Mouse (Mus musculus) liver, embryonic 15.5 days (tissue): ENCODE measurements at regions not wholly inside any gene's neighbourhood (a gene's known extent, or its start where the extent isn't known, plus 50 kb on each side); places are given as distances from the start of the nearest gene placed in this dataset.

ENCODE experiments used
- ATAC-seq: fragments of 200-750 bp; cut with Nextera tagmentation; 2 replicates; pipeline ENCODE4 v1.8.0; 2017; ENCODE audit warnings: moderate number of reproducible peaks, mild to moderate bottlenecking, moderate library complexity; ENCODE audit not compliant: insufficient read depth
- H3K27ac ChIP-seq: fragments of 300-500 bp; sonication (generic); replicated peaks from 2 replicates; pipeline ENCODE4 v1.5.1; 2015; ENCODE audit warnings: mild to moderate bottlenecking, inconsistent platforms
- H3K27me3 ChIP-seq: fragments of 300-500 bp; sonication (generic); 2 replicates; pipeline ENCODE4 v1.6.1; 2015; ENCODE audit warnings: mild to moderate bottlenecking, inconsistent platforms
- H3K36me3 ChIP-seq: fragments of 300-500 bp; sonication (generic); replicated peaks from 2 replicates; pipeline ENCODE4 v1.6.1; 2015; ENCODE audit warnings: moderate library complexity, mild to moderate bottlenecking, inconsistent platforms
- H3K4me1 ChIP-seq: fragments of 300-500 bp; sonication (generic); replicated peaks from 2 replicates; pipeline ENCODE4 v1.6.1; 2015; ENCODE audit warnings: inconsistent platforms
- H3K4me2 ChIP-seq: fragments of 300-500 bp; sonication (generic); 2 replicates; pipeline ENCODE4 v1.6.1; 2015; ENCODE audit warnings: moderate library complexity, mild to moderate bottlenecking, inconsistent platforms
- H3K4me3 ChIP-seq: fragments of 300-500 bp; sonication (generic); replicated peaks from 2 replicates; pipeline ENCODE4 v1.5.1; 2015; ENCODE audit warnings: mild to moderate bottlenecking, inconsistent platforms
- H3K9ac ChIP-seq: fragments of 300-500 bp; sonication (generic); 2 replicates; pipeline ENCODE4 v1.6.1; 2015; ENCODE audit warnings: moderate library complexity, mild to moderate bottlenecking, inconsistent platforms
- H3K9me3 ChIP-seq: fragments of 300-500 bp; sonication (generic); replicated peaks from 2 replicates; pipeline ENCODE4 v1.6.1; 2016; ENCODE audit warnings: inconsistent platforms
- WGBS: fragments of 180-500 bp; shearing (Covaris S2); methylation state at CpG from one replicate; pipeline ENCODE4 v1.1.7; 2015; ENCODE audit warnings: mixed read lengths; ENCODE audit not compliant: insufficient replicate concordance; 5-methylcytosine and 5-hydroxymethylcytosine counted together

DNA sequence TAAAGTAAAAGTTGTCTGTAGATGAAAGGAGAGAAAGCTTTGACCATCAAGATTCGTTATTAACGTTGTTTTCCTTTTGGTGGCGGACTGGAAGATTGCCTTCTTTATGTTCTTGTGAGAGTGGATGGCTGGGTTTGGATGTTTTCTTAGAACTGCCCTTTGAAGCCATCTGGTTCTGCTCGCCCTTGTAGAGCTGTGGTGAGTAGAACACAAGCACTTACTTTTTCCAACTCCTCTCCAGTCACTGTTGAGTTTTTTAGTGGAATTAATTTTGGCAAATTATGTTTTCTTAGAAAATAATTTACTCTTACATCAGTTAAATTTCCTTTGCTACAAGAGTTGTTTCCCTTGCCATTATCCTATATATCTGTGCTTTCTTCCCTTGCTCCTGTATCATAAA lies 301.2 kb downstream of the Nuf2 start:
- Histone ChIP-seq H3K27ac (no peak overlapping the region), H3K4me2 (no peak overlapping the region), H3K9me3 (no peaks in the 10 kb centered on the region), H3K9ac (no peak overlapping the region), H3K4me3 (no peak overlapping the region), H3K36me3 (no peaks in the 10 kb centered on the region), H3K4me1 (no peaks in the 10 kb centered on the region), H3K27me3 (no peaks in the 10 kb centered on the region)
- 47% methylated on average over 4 of the region's 4 CpGs for WGBS
- no peak for ATAC-seq

DNA sequence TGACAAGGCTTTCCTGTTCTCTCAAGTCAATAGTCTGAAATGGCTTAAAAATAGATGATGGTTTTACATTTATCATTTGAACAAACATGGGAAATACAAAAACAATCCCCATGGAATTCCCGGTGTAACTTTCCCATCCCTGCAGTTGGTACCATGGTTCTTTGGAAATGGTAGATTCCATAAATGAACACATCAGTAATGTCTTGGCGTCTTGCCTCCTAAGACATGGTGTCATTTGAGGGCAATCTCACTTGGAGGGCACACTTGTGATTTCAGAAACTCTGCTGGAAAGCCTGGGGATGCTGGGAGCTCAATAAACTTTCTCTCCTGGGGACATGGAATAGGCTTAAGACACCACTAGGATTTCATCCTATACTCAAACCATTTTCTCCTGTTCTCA lies 306.8 kb downstream of the Nuf2 start:
- no peak overlapping the region for H3K9ac ChIP-seq
- no peaks in the 10 kb centered on the region for H3K4me1 ChIP-seq
- no peak overlapping the region for H3K4me2 ChIP-seq
- no peaks in the 10 kb centered on the region for H3K9me3 ChIP-seq
- no peak overlapping the region for H3K4me3 ChIP-seq
- no peak for ATAC-seq
- H3K27me3 ChIP-seq, result no peaks in the 10 kb centered on the region
- no peak overlapping the region for H3K27ac ChIP-seq
- no peaks in the 10 kb centered on the region for H3K36me3 ChIP-seq
- WGBS, result 57% methylated on average over 2 of the region's 2 CpGs

DNA sequence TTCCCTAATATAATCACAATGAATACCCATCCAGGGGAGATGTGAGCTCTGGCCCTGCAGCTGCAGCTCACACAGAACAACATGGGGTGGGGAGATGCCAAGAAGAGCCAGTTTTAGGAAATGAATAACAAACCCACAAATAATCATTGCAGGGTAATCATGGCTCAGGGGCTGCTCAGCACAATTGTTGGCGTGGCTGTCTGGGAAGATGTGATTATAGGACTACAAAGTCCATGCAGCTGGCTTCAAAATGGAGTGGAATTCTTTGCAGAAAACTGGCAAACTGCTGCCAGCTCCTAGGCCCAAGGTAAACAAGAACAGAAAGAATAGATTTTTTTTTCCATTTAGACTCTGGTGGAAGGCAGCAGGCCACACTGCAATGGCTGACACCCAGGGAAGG lies 343.6 kb downstream of the Nuf2 start:
- no peak overlapping the region for H3K9ac ChIP-seq
- no peak for ATAC-seq
- H3K4me3 ChIP-seq, result no peak overlapping the region
- no peaks in the 10 kb centered on the region for H3K4me1 ChIP-seq
- 38% methylated on average over 1 of the region's 1 CpGs for WGBS
- no peaks in the 10 kb centered on the region for H3K27me3 ChIP-seq
- H3K4me2 ChIP-seq, result no peak overlapping the region
- no peak overlapping the region for H3K27ac ChIP-seq
- H3K9me3 ChIP-seq, result no peaks in the 10 kb centered on the region
- no peaks in the 10 kb centered on the region for H3K36me3 ChIP-seq

DNA sequence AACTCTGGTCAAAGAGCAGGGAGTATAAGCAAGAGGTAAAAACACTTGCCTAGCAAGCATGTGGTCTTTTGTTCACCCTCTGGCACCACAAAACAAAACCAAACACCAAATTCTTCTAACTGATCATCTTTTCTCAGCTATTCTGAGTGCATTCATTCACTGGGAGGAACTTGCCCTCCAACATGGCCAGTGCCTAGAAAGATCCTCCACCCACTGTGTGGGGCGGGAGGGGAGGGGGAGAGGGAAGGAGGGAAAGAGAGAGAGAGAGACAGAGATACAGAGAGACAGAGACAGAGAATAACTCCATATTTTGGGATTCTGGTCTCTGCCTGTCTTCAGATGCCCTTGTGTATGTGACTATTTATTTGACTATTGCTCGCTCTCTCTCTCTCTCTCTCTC lies 360.9 kb downstream of the Nuf2 start:
- H3K4me3 ChIP-seq, result no peak overlapping the region
- no peak overlapping the region for H3K27ac ChIP-seq
- H3K4me2 ChIP-seq, result no peak overlapping the region
- no peaks in the 10 kb centered on the region for H3K27me3 ChIP-seq
- no peaks in the 10 kb centered on the region for H3K36me3 ChIP-seq
- ATAC-seq, result no peak
- H3K9ac ChIP-seq, result no peak overlapping the region
- H3K9me3 ChIP-seq, result no peaks in the 10 kb centered on the region
- 57% methylated on average over 2 of the region's 2 CpGs for WGBS
- no peaks in the 10 kb centered on the region for H3K4me1 ChIP-seq

DNA sequence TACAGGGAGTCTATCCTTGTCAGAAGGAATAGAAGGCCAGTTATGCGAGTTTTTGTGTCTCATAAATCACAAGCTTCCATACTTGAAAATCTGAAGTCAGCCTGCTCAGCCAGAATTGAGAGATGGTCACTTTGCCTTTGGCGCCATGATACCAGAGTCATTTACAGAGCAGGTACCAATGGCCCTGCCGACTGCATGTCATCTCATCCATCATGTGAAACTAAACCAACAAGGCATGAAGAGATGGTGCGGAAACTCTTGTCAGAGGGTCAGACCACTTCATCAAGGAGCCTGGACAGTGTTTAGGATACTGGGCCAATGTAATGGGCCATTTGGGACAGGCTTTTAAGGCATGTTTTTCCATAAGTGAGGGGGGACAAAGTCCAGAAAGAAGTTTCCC lies 363.2 kb downstream of the Nuf2 start:
- Histone ChIP-seq H3K4me2 (no peak overlapping the region), H3K9me3 (no peaks in the 10 kb centered on the region), H3K9ac (no peak overlapping the region), H3K4me3 (no peak overlapping the region), H3K27me3 (no peaks in the 10 kb centered on the region), H3K36me3 (no peaks in the 10 kb centered on the region), H3K4me1 (no peaks in the 10 kb centered on the region), H3K27ac (no peak overlapping the region)
- ATAC-seq, result no peak
- 58% methylated on average over 4 of the region's 4 CpGs for WGBS

DNA sequence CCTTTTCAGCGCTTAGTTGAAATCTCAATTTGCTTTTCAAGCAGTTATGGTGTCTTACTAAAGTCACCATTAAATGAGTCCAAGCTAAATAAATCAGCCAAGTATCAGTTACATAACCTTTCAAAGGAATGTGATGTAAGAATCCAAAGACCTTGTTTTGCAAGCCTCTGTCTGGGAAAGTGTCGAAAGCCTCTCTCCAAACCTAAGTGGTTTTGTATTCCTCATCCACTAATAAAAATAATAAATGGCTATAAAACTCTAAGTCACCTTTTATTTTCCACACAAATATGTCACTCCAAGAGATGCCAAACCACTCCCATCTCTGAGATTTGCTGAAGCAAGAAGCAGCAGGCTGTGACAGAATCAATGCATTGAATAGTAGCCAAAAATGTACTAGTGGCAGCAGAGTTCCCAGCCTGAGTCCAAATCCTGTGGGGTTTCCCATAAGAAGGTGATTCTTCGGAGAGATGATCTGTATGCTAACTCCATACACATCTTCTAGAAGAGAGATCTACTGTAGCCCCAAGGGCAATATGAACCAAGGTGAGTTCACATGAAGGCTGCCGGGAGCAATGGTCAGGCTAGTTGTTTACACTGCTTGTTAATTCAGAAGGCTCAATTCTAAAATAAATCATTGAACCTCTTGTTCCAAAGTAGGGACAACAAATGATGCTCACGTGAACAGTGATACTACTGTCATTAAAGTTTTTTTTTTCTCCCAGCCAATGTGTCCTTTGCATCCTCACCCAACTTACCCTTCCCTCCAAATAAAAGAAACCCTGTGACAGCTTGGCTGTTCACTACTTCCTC lies 365.0 kb downstream of the Nuf2 start:
- Histone ChIP-seq H3K27ac (no peak overlapping the region), H3K36me3 (no peaks in the 10 kb centered on the region), H3K9ac (no peak overlapping the region), H3K9me3 (no peaks in the 10 kb centered on the region), H3K4me2 (no peak overlapping the region), H3K4me1 (no peaks in the 10 kb centered on the region), H3K27me3 (no peaks in the 10 kb centered on the region), H3K4me3 (no peak overlapping the region)
- 60% methylated on average over 5 of the region's 5 CpGs for WGBS
- ATAC-seq, result no peak

DNA sequence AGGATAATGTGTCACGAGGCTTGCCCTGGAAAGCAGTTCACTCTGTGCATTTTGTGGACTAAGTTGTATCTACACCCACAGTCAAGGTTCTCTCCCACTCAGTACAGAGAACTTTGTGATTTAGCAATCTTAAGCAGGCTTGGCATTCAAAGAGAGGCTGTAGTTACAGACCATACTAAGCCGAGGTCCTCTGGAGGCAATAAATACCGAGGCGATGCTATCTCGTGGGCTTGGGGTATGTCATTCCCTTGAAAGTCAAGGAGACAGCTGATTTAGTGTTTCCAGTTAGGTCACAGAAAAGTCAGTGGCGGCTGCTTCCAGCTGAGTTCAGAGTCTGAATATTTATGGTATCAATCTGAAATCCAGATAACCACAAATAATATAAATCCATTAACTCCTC lies 370.4 kb downstream of the Nuf2 start:
- Histone ChIP-seq H3K27ac (no peak overlapping the region), H3K36me3 (no peaks in the 10 kb centered on the region), H3K4me2 (no peak overlapping the region), H3K9ac (no peak overlapping the region), H3K27me3 (no peaks in the 10 kb centered on the region), H3K9me3 (no peaks in the 10 kb centered on the region), H3K4me3 (no peak overlapping the region), H3K4me1 (no peaks in the 10 kb centered on the region)
- ATAC-seq, result no peak
- WGBS, result 51% methylated on average over 6 of the region's 6 CpGs

DNA sequence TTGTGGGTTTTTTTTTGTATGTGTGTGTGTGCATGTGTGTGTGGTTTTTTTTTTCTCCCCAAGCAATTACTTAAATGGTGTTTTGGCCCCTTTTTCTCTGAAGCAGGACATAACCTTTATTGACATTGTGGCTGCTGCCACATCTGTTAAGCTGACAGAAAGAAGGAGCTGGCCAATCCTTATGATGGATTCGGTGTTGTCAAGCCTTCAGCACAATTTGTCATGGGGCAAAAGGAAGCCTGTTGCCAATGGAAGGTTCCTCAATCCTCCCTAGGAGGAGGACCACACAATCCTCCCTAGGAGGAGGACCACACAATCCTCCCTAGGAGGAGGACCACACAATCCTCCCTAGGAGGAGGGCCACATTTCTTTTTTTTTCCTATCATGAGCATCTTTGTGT lies 371.0 kb downstream of the Nuf2 start:
- no peak overlapping the region for H3K27ac ChIP-seq
- no peak overlapping the region for H3K4me3 ChIP-seq
- no peaks in the 10 kb centered on the region for H3K4me1 ChIP-seq
- no peak for ATAC-seq
- H3K36me3 ChIP-seq, result no peaks in the 10 kb centered on the region
- H3K27me3 ChIP-seq, result no peaks in the 10 kb centered on the region
- H3K9me3 ChIP-seq, result no peaks in the 10 kb centered on the region
- no peak overlapping the region for H3K9ac ChIP-seq
- 3% methylated on average over 1 of the region's 1 CpGs for WGBS
- H3K4me2 ChIP-seq, result no peak overlapping the region

DNA sequence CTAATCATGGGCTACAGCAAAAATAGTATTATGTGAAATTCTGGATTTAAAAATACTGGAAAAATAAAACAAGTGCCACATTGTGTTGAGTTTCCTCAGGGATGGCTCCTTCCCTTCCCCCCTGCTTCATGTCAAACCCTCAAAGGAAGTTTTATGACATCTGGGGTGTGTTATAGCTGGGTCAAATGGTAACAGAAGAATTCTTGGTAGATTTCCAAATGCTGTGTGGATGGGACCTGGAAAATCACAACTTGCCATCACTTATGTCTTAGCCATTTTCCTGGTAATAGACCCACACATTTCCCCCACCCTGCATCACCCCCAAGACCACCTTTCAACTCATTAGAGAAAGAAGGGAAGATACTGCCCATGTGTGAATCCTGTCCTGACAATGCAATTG lies 371.5 kb downstream of the Nuf2 start:
- H3K27me3 ChIP-seq, result no peaks in the 10 kb centered on the region
- no peaks in the 10 kb centered on the region for H3K4me1 ChIP-seq
- H3K9ac ChIP-seq, result no peak overlapping the region
- ATAC-seq, result no peak
- no peaks in the 10 kb centered on the region for H3K9me3 ChIP-seq
- no peak overlapping the region for H3K4me3 ChIP-seq
- H3K27ac ChIP-seq, result no peak overlapping the region
- H3K4me2 ChIP-seq, result no peak overlapping the region
- no peaks in the 10 kb centered on the region for H3K36me3 ChIP-seq

DNA sequence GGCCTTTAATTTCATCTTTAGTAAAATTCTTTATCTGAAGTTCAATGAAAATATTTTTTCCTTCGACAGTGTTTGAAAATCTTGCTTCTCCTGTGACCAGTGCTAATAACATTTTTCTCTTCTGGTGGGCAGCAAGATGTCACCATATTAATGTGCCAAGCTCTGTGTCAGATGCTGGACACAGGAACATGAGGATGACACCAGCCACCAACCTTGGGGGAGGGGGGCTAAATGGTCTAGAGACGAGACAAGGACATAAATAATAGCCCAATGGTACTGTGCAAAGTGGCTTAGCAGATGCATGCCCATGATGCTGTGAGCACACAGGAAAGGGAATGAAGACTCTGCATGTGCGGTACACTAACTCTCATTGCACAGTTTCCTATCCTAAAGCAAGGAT lies 373.8 kb downstream of the Nuf2 start:
- WGBS, result 52% methylated on average over 3 of the region's 3 CpGs
- Histone ChIP-seq H3K4me3 (no peak overlapping the region), H3K9me3 (no peaks in the 10 kb centered on the region), H3K4me2 (no peak overlapping the region), H3K36me3 (no peaks in the 10 kb centered on the region), H3K27ac (no peak overlapping the region), H3K27me3 (no peaks in the 10 kb centered on the region), H3K4me1 (no peaks in the 10 kb centered on the region), H3K9ac (no peak overlapping the region)
- ATAC-seq, result no peak

DNA sequence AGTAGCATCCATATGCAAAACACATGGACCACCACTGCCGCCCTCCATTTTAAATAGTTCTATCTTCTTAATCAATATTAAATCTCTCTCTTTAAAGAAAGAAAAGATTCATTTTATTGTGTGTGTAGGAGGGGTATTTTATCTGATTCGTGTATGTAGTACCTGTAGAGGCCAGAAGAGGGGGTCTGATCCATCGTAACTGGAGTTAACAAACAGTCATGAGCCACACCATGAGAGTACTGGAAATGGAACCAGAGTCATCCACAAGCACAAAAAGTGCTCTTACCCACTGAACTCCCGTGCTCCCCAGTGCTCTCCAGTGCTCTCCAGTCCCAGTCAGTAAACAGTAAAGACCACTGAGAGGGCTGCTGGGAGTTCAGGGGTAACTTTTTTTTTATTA lies 374.4 kb downstream of the Nuf2 start:
- H3K9ac ChIP-seq, result no peak overlapping the region
- H3K4me2 ChIP-seq, result no peak overlapping the region
- H3K9me3 ChIP-seq, result no peaks in the 10 kb centered on the region
- no peak overlapping the region for H3K27ac ChIP-seq
- no peak overlapping the region for H3K4me3 ChIP-seq
- WGBS, result 52% methylated on average over 4 of the region's 4 CpGs
- H3K27me3 ChIP-seq, result no peaks in the 10 kb centered on the region
- H3K36me3 ChIP-seq, result no peaks in the 10 kb centered on the region
- no peaks in the 10 kb centered on the region for H3K4me1 ChIP-seq
- no peak for ATAC-seq
